Mouse (Mus musculus) thymus, adult 2 months (tissue): Measurements from ENCODE around the gene Vhl.

Experiments
- CTCF ChIP-seq: fragments of 200-500 bp; IDR thresholded peaks from 2 replicates; pipeline ENCODE4 v1.5.1; 2012; ENCODE audit warnings: mild to moderate bottlenecking, control low read depth, low read length, moderate library complexity, borderline replicate concordance; ENCODE audit not compliant: control insufficient read depth, poor library complexity, insufficient read depth; ENCODE audit errors: extremely low read depth
- POLR2A ChIP-seq: fragments of 200-500 bp; IDR thresholded peaks from 2 replicates; pipeline ENCODE4 v1.6.1; 2012; ENCODE audit warnings: mild to moderate bottlenecking, low read length, control low read depth, moderate library complexity; ENCODE audit not compliant: control insufficient read depth, poor library complexity, insufficient read depth; ENCODE audit errors: extremely low read depth

- no peak for TF ChIP-seq POLR2A
- no peak for TF ChIP-seq CTCF
Measured at GRCm38 (mm10) chr6:113653551-113653950, 29.8 kb downstream of the Vhl start.
